Mouse (Mus musculus): ENCODE measurements around the gene Slc16a10. TPM values are rescaled to one million over a fixed set of nuclear protein-coding genes. Genes with fewer than 3 reads are reported as not detected.

Slc16a10 gene
- polyA plus RNA-seq, 1 experiment from 2014 or later: 11.0 TPM

GRCm38 (mm10) chr10:40163338-40163737, 21.3 kb upstream of the Slc16a10 start:
- Histone ChIP-seq H3K4me1 (ENCODE audit: control insufficient read depth, insufficient read depth, low read length) (no peaks in the 10 kb centered on the region), H3K9me3 (ENCODE audit: control insufficient read depth, low read length) (no peaks in the 10 kb centered on the region), H3K27me3 (ENCODE audit: control insufficient read depth, insufficient read depth, low read length) (no peaks in the 10 kb centered on the region), H3K27ac (replicated peaks; ENCODE audit: low read depth, low read length) (no peak overlapping the region), H3K9ac (ENCODE audit: low read length) (no peak overlapping the region), H3K4me3 (ENCODE audit: low read depth, low read length) (no peak overlapping the region), H3K36me3 (ENCODE audit: control insufficient read depth, insufficient read depth, low read length) (no peaks in the 10 kb centered on the region), H3K4me2 (ENCODE audit: low read depth, severe bottlenecking) (no peak overlapping the region)
- 82% methylated on average over 8 of the region's 8 CpGs for WGBS
- no peak for ATAC-seq (ENCODE audit: insufficient number of reproducible peaks, low FRiP score, low TSS enrichment, low read depth)
- no peak for DNase-seq (ENCODE audit: low spot score)

- WGBS: 91% methylated on average over 5 of the region's 5 CpGs
- H3K36me3 ChIP-seq (ENCODE audit: control insufficient read depth, insufficient read depth, low read length): no peaks in the 10 kb centered on the region
- no peak overlapping the region for H3K27ac ChIP-seq (replicated peaks; ENCODE audit: low read depth, low read length)
- no peak overlapping the region for H3K4me2 ChIP-seq (ENCODE audit: low read depth, severe bottlenecking)
- H3K9me3 ChIP-seq (ENCODE audit: control insufficient read depth, low read length): no peaks in the 10 kb centered on the region
- no peak overlapping the region for H3K9ac ChIP-seq (ENCODE audit: low read length)
- H3K4me3 ChIP-seq (ENCODE audit: low read depth, low read length): no peak overlapping the region
- DNase-seq (ENCODE audit: low spot score) (no peak), ATAC-seq (ENCODE audit: insufficient number of reproducible peaks, low FRiP score, low TSS enrichment, low read depth) (no peak)
- no peaks in the 10 kb centered on the region for H3K27me3 ChIP-seq (ENCODE audit: control insufficient read depth, insufficient read depth, low read length)
- H3K4me1 ChIP-seq (ENCODE audit: control insufficient read depth, insufficient read depth, low read length): no peaks in the 10 kb centered on the region
These were observed 19.7 kb upstream of the Slc16a10 start for GRCm38 (mm10) chr10:40161701-40162255.

- H3K27ac ChIP-seq (replicated peaks; ENCODE audit: low read depth, low read length): no peak overlapping the region
- H3K9me3 ChIP-seq (ENCODE audit: control insufficient read depth, low read length): no peaks in the 10 kb centered on the region
- no peak overlapping the region for H3K9ac ChIP-seq (ENCODE audit: low read length)
- no peak for DNase-seq (ENCODE audit: low spot score)
- ATAC-seq (ENCODE audit: insufficient number of reproducible peaks, low FRiP score, low TSS enrichment, low read depth): no peak
- H3K4me3 ChIP-seq (ENCODE audit: low read depth, low read length): no peak overlapping the region
- H3K4me1 ChIP-seq (ENCODE audit: control insufficient read depth, insufficient read depth, low read length): no peaks in the 10 kb centered on the region
- H3K36me3 ChIP-seq (ENCODE audit: control insufficient read depth, insufficient read depth, low read length): no peaks in the 10 kb centered on the region
- H3K27me3 ChIP-seq (ENCODE audit: control insufficient read depth, insufficient read depth, low read length): no peaks in the 10 kb centered on the region
- 94% methylated on average over 2 of the region's 2 CpGs for WGBS
- no peak overlapping the region for H3K4me2 ChIP-seq (ENCODE audit: low read depth, severe bottlenecking)
These were observed 19.2 kb upstream of the Slc16a10 start for GRCm38 (mm10) chr10:40161236-40161635.

- ATAC-seq (ENCODE audit: insufficient number of reproducible peaks, low FRiP score, low TSS enrichment, low read depth) (no peak; the same call in 1 of the 2 replicates), DNase-seq (ENCODE audit: low spot score) (no peak)
- peak overlapping the region; percentile 81; the same call in 1 of the 2 replicates for H3K27ac ChIP-seq (replicated peaks; ENCODE audit: low read depth, low read length)
- WGBS: 74% methylated on average over 4 of the region's 4 CpGs
- H3K36me3 ChIP-seq (ENCODE audit: control insufficient read depth, insufficient read depth, low read length): no peaks in the 10 kb centered on the region
- H3K27me3 ChIP-seq (ENCODE audit: control insufficient read depth, insufficient read depth, low read length): no peaks in the 10 kb centered on the region
- peaks cover 3% of the 10 kb centered on the region; the same call in 1 of the 2 replicates for H3K4me1 ChIP-seq (ENCODE audit: control insufficient read depth, insufficient read depth, low read length)
- H3K4me3 ChIP-seq (ENCODE audit: low read depth, low read length): no peak overlapping the region
- no peak overlapping the region for H3K9ac ChIP-seq (ENCODE audit: low read length)
- H3K4me2 ChIP-seq (ENCODE audit: low read depth, severe bottlenecking): no peak overlapping the region
- no peaks in the 10 kb centered on the region for H3K9me3 ChIP-seq (ENCODE audit: control insufficient read depth, low read length)
These were observed 10.4 kb upstream of the Slc16a10 start for GRCm38 (mm10) chr10:40152550-40152857.

GRCm38 (mm10) chr10:40151852-40152549, 9.9 kb upstream of the Slc16a10 start:
- no peaks in the 10 kb centered on the region for H3K36me3 ChIP-seq (ENCODE audit: control insufficient read depth, insufficient read depth, low read length)
- peak overlapping the region; percentile 81 for H3K27ac ChIP-seq (replicated peaks; ENCODE audit: low read depth, low read length)
- DNase-seq (ENCODE audit: low spot score) (peak; percentile 61), ATAC-seq (ENCODE audit: insufficient number of reproducible peaks, low FRiP score, low TSS enrichment, low read depth) (peak; percentile 78)
- no peak overlapping the region for H3K9ac ChIP-seq (ENCODE audit: low read length)
- no peaks in the 10 kb centered on the region for H3K9me3 ChIP-seq (ENCODE audit: control insufficient read depth, low read length)
- H3K4me2 ChIP-seq (ENCODE audit: low read depth, severe bottlenecking): no peak overlapping the region
- 41% methylated on average over 8 of the region's 8 CpGs for WGBS
- H3K4me3 ChIP-seq (ENCODE audit: low read depth, low read length): no peak overlapping the region
- no peaks in the 10 kb centered on the region for H3K27me3 ChIP-seq (ENCODE audit: control insufficient read depth, insufficient read depth, low read length)
- H3K4me1 ChIP-seq (ENCODE audit: control insufficient read depth, insufficient read depth, low read length): peaks cover 3% of the 10 kb centered on the region; the same call in 1 of the 2 replicates

GRCm38 (mm10) chr10:40149584-40150145, 7.6 kb upstream of the Slc16a10 start:
- 89% methylated on average over 5 of the region's 5 CpGs for WGBS

GRCm38 (mm10) chr10:40147325-40148059, 5.4 kb upstream of the Slc16a10 start:
- 89% methylated on average over 8 of the region's 8 CpGs for WGBS
- ATAC-seq (ENCODE audit: insufficient number of reproducible peaks, low FRiP score, low TSS enrichment, low read depth): no peak
- no peak overlapping the region for H3K4me2 ChIP-seq (ENCODE audit: low read depth, severe bottlenecking)
- DNase-seq (ENCODE audit: low spot score): no peak
- no peak overlapping the region for H3K9ac ChIP-seq (ENCODE audit: low read length)
- no peaks in the 10 kb centered on the region for H3K36me3 ChIP-seq (ENCODE audit: control insufficient read depth, insufficient read depth, low read length)
- H3K4me3 ChIP-seq (ENCODE audit: low read depth, low read length): no peak overlapping the region
- H3K9me3 ChIP-seq (ENCODE audit: control insufficient read depth, low read length): no peaks in the 10 kb centered on the region
- no peaks in the 10 kb centered on the region for H3K27me3 ChIP-seq (ENCODE audit: control insufficient read depth, insufficient read depth, low read length)
- no peak overlapping the region for H3K27ac ChIP-seq (replicated peaks; ENCODE audit: low read depth, low read length)
- peaks cover 3% of the 10 kb centered on the region; the same call in 1 of the 2 replicates for H3K4me1 ChIP-seq (ENCODE audit: control insufficient read depth, insufficient read depth, low read length)

More at GRCm38 (mm10) chr10:40149584-40150145, 7.6 kb upstream of the Slc16a10 start:
- ATAC-seq (ENCODE audit: insufficient number of reproducible peaks, low FRiP score, low TSS enrichment, low read depth): no peak
- no peak for DNase-seq (ENCODE audit: low spot score)
- Histone ChIP-seq H3K4me2 (ENCODE audit: low read depth, severe bottlenecking) (no peak overlapping the region), H3K27ac (replicated peaks; ENCODE audit: low read depth, low read length) (no peak overlapping the region), H3K9me3 (ENCODE audit: control insufficient read depth, low read length) (no peaks in the 10 kb centered on the region), H3K27me3 (ENCODE audit: control insufficient read depth, insufficient read depth, low read length) (no peaks in the 10 kb centered on the region), H3K4me3 (ENCODE audit: low read depth, low read length) (no peak overlapping the region), H3K4me1 (ENCODE audit: control insufficient read depth, insufficient read depth, low read length) (peaks cover 3% of the 10 kb centered on the region; the same call in 1 of the 2 replicates), H3K36me3 (ENCODE audit: control insufficient read depth, insufficient read depth, low read length) (no peaks in the 10 kb centered on the region), H3K9ac (ENCODE audit: low read length) (no peak overlapping the region)

GRCm38 (mm10) chr10:40146451-40146850, 4.4 kb upstream of the Slc16a10 start:
- no peaks in the 10 kb centered on the region for H3K9me3 ChIP-seq (ENCODE audit: control insufficient read depth, low read length)
- H3K4me1 ChIP-seq (ENCODE audit: control insufficient read depth, insufficient read depth, low read length): no peaks in the 10 kb centered on the region
- no peak overlapping the region for H3K4me3 ChIP-seq (ENCODE audit: low read depth, low read length)
- no peaks in the 10 kb centered on the region for H3K36me3 ChIP-seq (ENCODE audit: control insufficient read depth, insufficient read depth, low read length)
- H3K4me2 ChIP-seq (ENCODE audit: low read depth, severe bottlenecking): no peak overlapping the region
- H3K27ac ChIP-seq (replicated peaks; ENCODE audit: low read depth, low read length): no peak overlapping the region
- H3K9ac ChIP-seq (ENCODE audit: low read length): no peak overlapping the region
- DNase-seq (ENCODE audit: low spot score) (no peak), ATAC-seq (ENCODE audit: insufficient number of reproducible peaks, low FRiP score, low TSS enrichment, low read depth) (no peak)
- no peaks in the 10 kb centered on the region for H3K27me3 ChIP-seq (ENCODE audit: control insufficient read depth, insufficient read depth, low read length)
- WGBS: 52% methylated on average over 3 of the region's 3 CpGs

Measured in limb, embryonic 11.5 days (tissue).